Mouse (Mus musculus) megakaryocyte-erythroid progenitor cell, adult 5-6 weeks (primary cell): ENCODE data around the gene Fat4. TPM values are rescaled to one million over a fixed set of nuclear protein-coding genes. Genes with fewer than 3 reads are reported as not detected.

Source experiments
- ATAC-seq: replicated peaks from 2 replicates; pipeline ENCODE4 v1.8.0; 2016; ENCODE audit warnings: mild to moderate bottlenecking, inconsistent platforms; ENCODE audit not compliant: severe bottlenecking, poor library complexity, low FRiP score, low TSS enrichment
- total RNA-seq, 2 experiments: library from RNA; stranded (forward) in 1 of 2; stranded (reverse) in 1 of 2; fragments of 200-1000, 215-1000 nt in 1 of 2; fragments of >200 nt in 1 of 2; fragmentation: Nextera tagmentation in 1 of 2; gene quantifications; 2 replicates each; pipeline ENCODE4 v1.2.3; 2014 to 2017

The Fat4 gene
- total RNA-seq, 2 experiments from 2014 or later: not detected

GRCm38 (mm10) chr3:38952602-38953001, 65.9 kb downstream of the Fat4 start:
- ATAC-seq: no peak

DNA sequence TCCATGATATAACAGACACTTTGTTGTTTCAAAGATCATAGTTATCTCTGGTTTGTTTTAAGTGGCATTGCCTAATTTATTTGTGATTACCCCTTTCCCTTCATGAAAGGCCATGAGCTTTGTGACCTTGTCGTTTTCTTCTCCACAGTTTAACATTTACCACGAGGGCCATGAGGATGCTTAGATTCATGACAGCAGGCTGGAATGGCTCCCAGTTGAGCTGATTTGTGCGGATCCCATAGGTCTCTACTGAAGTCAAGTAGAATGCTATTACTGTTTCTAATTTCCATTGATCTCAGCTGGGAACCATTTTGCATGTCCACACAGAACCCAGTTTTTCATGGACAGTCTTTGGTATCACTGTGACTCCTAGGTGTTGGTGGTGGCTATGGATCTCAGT, 67.5 kb downstream of the Fat4 start:
- ATAC-seq: no peak

- ATAC-seq: no peak
Observed at GRCm38 (mm10) chr3:38956012-38956648, 69.4 kb downstream of the Fat4 start.

GRCm38 (mm10) chr3:38957186-38957585, 70.4 kb downstream of the Fat4 start:
- no peak for ATAC-seq

DNA sequence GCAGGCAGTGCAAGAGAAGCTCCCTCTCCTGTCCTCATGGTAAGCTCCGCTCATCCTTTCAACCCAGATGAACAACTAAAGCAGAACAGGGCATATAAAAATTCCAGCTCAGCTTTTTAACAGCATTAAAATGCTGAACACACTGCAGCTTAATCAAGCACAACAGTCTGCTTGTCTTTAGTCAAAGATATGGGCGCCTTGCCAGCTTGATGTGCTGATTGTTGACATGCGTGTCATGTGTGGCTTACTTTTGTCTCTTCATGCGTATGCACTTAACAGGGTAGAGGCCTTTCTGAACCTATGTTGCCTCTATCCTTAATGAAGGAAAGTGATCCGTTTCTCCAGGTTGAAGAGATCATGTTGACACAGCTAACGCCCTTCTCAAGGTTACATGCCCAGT, 75.6 kb downstream of the Fat4 start:
- no peak for ATAC-seq

- ATAC-seq: no peak
Observed at GRCm38 (mm10) chr3:38967480-38967879, 80.7 kb downstream of the Fat4 start.

- ATAC-seq: no peak
Observed at GRCm38 (mm10) chr3:38986379-38986778, 99.6 kb downstream of the Fat4 start.

GRCm38 (mm10) chr3:38989181-38989580, 102.4 kb downstream of the Fat4 start:
- ATAC-seq: no peak

GRCm38 (mm10) chr3:39000011-39000410, 113.3 kb downstream of the Fat4 start:
- ATAC-seq: no peak

DNA sequence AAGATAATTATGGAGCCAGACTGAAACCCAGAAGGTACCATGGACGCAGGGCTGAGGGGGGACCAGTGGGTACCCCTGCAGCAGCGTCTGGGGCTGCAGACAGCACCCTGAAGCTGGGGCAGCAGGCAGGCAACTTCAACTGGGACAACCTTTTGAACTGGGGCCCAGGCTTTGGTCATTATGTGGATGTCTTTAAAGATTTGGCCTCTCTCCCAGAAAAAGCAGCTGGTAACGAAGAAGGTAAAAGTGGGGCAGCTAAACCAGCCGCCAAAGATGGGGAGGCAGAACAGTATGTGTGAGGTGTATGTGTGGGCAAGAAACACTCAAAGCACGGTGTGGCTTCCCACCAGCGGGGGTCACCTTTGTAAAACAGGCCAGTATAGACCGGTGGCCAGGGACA, 123.8 kb downstream of the Fat4 start:
- no peak for ATAC-seq

DNA sequence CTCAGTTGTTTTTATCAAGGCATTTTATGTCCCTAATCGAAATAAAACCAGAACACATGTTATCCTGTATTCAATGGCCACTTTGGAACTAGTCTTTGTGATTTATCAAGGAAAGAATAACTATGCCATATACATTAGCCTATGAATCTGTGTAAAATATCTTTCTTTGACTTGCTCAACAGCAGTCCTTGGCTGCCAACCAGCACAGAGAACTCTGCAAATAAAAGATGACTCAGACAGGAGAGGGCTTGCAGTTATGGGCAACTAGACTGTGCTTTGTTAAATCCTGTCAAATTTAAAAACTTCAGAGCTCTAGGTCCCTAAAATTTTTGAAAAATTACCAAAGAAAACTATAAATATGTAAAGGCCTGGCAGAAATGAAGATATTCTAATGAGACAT, 130.9 kb downstream of the Fat4 start:
- ATAC-seq: no peak

- no peak for ATAC-seq
Observed at GRCm38 (mm10) chr3:39036113-39036512, 149.4 kb downstream of the Fat4 start.

GRCm38 (mm10) chr3:39046425-39046824, 159.7 kb downstream of the Fat4 start:
- ATAC-seq: no peak

DNA sequence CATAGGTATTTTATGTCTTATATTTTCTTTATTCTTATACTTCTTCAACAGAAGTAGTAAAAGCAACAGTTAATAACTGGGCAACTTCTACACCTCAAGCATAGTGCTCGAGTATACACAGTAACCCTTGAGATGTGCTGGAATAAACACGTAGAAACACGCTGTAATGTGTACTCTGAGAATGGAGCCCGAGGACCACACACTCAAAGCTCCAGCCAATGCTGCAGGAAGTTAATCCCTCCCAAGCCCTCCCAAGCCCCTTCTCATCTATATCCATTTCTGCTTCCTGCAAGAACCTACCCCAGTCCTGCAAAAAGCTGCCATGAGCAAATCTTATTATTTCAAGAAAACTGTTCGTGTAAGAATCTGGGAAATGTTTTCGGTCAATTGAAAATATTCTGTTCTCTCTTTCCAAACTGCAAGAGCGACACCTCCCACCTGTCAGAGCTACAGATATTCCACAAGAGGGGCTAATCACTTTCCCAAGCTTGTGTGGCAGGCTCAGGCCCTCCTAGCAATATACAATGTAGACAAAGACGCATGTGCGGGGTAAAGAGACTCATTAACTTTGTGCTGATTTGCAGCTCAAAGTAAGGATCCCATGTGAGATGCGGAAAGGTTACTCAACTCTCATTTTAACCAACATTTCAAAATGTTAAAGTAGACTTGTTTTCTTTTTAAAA, 161.0 kb downstream of the Fat4 start:
- ATAC-seq: no peak

- no peak for ATAC-seq
Observed at GRCm38 (mm10) chr3:39048304-39048667, 161.5 kb downstream of the Fat4 start.

- no peak for ATAC-seq
Observed at GRCm38 (mm10) chr3:39050130-39050529, 163.4 kb downstream of the Fat4 start.

GRCm38 (mm10) chr3:39053072-39053471, 166.3 kb downstream of the Fat4 start:
- ATAC-seq: no peak
